Mouse (Mus musculus): ENCODE measurements around the gene Zic4. TPM values are rescaled to one million over a fixed set of nuclear protein-coding genes. Genes with fewer than 3 reads are reported as not detected.

The Zic4 gene
- polyA plus RNA-seq, 1 experiment = not detected

DNA sequence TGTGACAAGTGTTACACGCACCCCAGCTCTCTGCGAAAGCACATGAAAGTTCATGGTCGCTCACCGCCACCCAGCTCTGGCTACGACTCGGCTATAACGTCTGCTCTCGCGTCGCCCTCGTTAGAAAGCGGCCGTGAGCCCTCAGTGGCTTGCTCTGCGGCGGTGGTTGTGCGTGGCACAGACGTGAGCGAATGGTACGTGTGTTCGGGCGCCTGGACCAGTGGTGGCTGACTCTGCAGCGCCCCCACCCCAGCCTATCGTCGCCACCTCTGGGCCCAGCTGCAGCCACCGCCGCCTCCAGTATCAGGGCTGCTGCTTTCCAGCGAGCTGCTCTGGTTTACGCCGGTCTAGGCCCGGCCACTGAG is 21.9 kb downstream of the Zic4 start:
- H3K4me3 ChIP-seq (replicated peaks; ENCODE audit: extremely low read depth, low read depth, low read length) = no peak overlapping the region
- DNase-seq = no peak
- H3K4me1 ChIP-seq (ENCODE audit: control insufficient read depth, insufficient read depth, low read length) = no peaks in the 10 kb centered on the region
- 4% methylated on average over 30 of the region's 30 CpGs for WGBS
- TF ChIP-seq POLR2A (IDR thresholded peaks at IDR 0.05; ENCODE audit: borderline replicate concordance, extremely low read depth, low read depth, low read length) (no peak), CTCF (IDR thresholded peaks at IDR 0.05; ENCODE audit: insufficient read depth, low read length) (no peak)

DNA sequence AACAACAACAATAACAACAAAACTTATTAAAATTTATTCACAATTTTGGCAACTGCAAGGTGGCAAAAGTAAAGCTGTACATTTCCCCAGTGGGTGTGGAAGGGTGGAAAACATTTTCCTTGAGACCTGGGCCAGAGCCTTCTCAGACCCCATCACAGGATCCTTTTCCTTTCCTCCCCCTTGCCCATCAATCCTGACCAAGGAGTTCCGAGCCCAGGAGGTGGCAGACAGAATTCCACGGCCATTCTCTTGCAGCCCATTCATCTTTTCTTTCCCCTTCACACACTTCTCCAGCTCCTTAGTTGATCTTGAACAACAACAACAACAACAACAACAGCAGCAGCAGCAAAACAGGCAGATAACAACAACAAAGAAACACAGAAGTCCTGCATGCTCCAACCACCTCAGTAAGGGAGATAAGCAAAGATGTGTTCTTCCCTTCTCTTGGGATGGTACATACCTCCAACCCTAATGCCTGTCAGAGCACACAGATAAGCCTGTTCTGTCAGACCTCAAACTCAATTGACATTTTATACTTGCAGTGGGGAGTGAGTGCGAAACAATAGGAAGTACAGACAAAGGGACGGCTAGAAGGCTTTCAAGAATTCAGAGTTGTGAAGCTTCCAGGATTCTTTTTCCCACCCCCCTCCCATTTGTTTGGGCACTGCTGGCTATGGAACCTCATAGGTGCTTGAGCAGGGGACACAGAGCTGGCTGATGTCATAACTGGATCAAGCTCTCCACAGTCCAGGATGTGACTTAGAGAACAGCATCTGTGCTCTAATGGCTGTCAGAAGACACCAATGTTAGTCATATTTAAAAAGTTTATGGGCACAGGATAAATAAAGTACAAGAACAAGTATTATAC is 22.7 kb downstream of the Zic4 start:
- DNase-seq = no peak
- TF ChIP-seq CTCF (IDR thresholded peaks at IDR 0.05; ENCODE audit: insufficient read depth, low read length) = no peak
- H3K4me3 ChIP-seq (replicated peaks; ENCODE audit: extremely low read depth, low read depth, low read length) = no peak overlapping the region
- H3K4me1 ChIP-seq (ENCODE audit: control insufficient read depth, insufficient read depth, low read length) = no peaks in the 10 kb centered on the region
- WGBS = 12% methylated on average over 4 of the region's 4 CpGs

GRCm38 (mm10) chr9:91385561-91386430 is 23.6 kb downstream of the Zic4 start:
- no peak overlapping the region for H3K4me3 ChIP-seq (replicated peaks; ENCODE audit: extremely low read depth, low read depth, low read length)
- no peak for DNase-seq
- TF ChIP-seq POLR2A (IDR thresholded peaks at IDR 0.05; ENCODE audit: borderline replicate concordance, extremely low read depth, low read depth, low read length) (no peak), CTCF (IDR thresholded peaks at IDR 0.05; ENCODE audit: insufficient read depth, low read length) (no peak)
- WGBS = 5% methylated on average over 8 of the region's 8 CpGs
- H3K4me1 ChIP-seq (ENCODE audit: control insufficient read depth, insufficient read depth, low read length) = no peaks in the 10 kb centered on the region

DNA sequence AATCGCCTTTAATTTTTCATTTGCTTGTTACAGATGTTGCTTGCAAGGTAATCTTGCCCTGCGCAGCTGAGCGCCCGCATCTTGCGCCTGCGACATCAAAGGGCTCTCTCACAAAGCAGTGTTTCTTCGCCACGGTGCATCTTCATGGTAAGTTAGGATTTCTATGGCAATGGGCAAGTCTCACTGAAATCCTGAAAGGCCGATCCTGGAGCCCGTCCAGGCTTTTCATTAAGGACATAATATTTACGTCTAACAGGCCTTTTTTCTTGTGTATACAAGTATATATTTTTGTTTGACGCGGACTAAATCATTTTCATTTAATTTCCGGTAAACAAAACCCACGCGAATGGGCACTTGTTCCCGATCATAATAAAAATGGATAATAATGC is 24.3 kb downstream of the Zic4 start:
- TF ChIP-seq CTCF (IDR thresholded peaks at IDR 0.05; ENCODE audit: insufficient read depth, low read length) (no peak), POLR2A (IDR thresholded peaks at IDR 0.05; ENCODE audit: borderline replicate concordance, extremely low read depth, low read depth, low read length) (no peak)
- WGBS = 6% methylated on average over 17 of the region's 17 CpGs
- Histone ChIP-seq H3K4me1 (ENCODE audit: control insufficient read depth, insufficient read depth, low read length) (no peaks in the 10 kb centered on the region), H3K4me3 (replicated peaks; ENCODE audit: extremely low read depth, low read depth, low read length) (no peak overlapping the region)
- DNase-seq = no peak

GRCm38 (mm10) chr9:91386891-91387739 is 24.9 kb downstream of the Zic4 start:
- DNase-seq = no peak
- 2% methylated on average over 31 of the region's 31 CpGs for WGBS
- TF ChIP-seq CTCF (IDR thresholded peaks at IDR 0.05; ENCODE audit: insufficient read depth, low read length) (no peak), POLR2A (IDR thresholded peaks at IDR 0.05; ENCODE audit: borderline replicate concordance, extremely low read depth, low read depth, low read length) (no peak)
- H3K4me1 ChIP-seq (ENCODE audit: control insufficient read depth, insufficient read depth, low read length) = no peaks in the 10 kb centered on the region
- no peak overlapping the region for H3K4me3 ChIP-seq (replicated peaks; ENCODE audit: extremely low read depth, low read depth, low read length)

DNA sequence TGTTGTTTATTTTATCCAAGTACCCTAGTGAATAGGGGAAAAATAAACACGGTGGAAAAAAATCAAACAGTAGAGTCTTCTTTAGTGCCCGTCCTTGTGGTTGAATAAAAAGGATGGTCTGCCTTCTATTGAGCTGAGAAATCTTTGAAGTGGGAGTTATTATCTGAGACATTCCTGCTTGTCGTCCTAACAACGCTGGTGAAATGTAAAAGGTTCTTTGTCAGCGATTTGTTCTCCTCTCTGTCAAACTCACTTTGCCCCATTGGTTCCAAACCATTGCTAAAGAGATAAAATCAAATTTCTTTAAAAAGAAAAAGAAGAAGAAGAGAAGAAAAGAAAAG is 25.5 kb downstream of the Zic4 start:
- Histone ChIP-seq H3K4me3 (replicated peaks; ENCODE audit: extremely low read depth, low read depth, low read length) (no peak overlapping the region), H3K4me1 (ENCODE audit: control insufficient read depth, insufficient read depth, low read length) (no peaks in the 10 kb centered on the region)
- no peak for DNase-seq
- 4% methylated on average over 5 of the region's 5 CpGs for WGBS
- TF ChIP-seq POLR2A (IDR thresholded peaks at IDR 0.05; ENCODE audit: borderline replicate concordance, extremely low read depth, low read depth, low read length) (no peak), CTCF (IDR thresholded peaks at IDR 0.05; ENCODE audit: insufficient read depth, low read length) (no peak)

DNA sequence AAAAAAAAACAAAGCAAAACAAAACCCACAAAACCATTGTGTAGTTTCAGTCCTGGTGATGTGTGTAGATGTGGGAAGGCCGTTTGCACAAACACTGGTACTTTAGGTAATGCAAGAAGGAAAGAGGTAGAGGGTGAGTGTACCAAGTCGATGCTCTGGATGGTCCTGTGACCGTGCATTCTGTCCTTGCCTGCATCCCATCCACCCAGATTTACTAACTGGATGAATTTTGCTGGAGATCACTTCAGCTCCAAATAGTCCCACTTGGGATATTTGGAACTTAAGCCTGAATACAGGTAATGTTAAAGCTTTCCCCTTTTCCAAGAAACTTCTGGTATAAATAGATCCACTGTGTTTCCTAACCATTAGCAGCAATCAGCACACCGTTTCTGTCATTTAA is 26.0 kb downstream of the Zic4 start:
- TF ChIP-seq POLR2A (IDR thresholded peaks at IDR 0.05; ENCODE audit: borderline replicate concordance, extremely low read depth, low read depth, low read length) = no peak
- no peak for TF ChIP-seq CTCF (IDR thresholded peaks at IDR 0.05; ENCODE audit: insufficient read depth, low read length)
- no peak overlapping the region for H3K4me3 ChIP-seq (replicated peaks; ENCODE audit: extremely low read depth, low read depth, low read length)
- H3K4me1 ChIP-seq (ENCODE audit: control insufficient read depth, insufficient read depth, low read length) = no peaks in the 10 kb centered on the region
- WGBS = 1% methylated on average over 4 of the region's 4 CpGs
- no peak for DNase-seq

DNA sequence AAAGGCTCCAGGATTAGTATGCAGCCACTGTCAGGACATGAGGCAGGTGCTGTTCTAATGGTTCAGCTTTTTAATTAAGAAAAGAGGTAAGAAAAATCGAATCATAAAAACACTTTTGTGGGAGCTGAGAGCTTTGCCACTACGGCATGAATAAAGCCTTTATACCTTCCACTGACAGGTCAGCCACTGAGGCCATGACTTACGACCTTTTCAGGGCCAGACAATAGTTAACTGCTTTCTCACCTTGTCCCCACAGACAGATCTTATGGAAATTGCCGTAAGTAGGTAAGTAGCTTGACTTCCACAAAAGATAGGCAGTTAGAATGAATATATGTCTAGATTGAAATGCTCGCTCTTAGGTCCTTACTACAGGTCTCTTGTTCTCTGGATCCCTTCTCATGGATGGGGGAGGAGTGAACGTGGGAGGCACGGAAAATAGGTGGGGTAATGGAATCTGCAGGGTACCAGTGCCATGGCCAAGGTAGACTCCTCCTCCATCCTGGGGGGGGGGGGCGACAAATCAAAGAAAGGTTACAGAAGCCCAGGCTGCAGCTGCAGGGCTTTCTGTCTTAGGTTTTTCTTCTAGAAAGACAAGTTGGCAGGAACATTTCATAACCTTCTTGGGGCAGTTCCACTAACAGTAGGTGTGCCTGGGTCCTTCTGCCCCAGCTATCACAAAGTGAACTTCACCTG is 31.3 kb downstream of the Zic4 start:
- no peak for DNase-seq
- H3K4me1 ChIP-seq (ENCODE audit: control insufficient read depth, insufficient read depth, low read length) = no peaks in the 10 kb centered on the region
- TF ChIP-seq CTCF (IDR thresholded peaks at IDR 0.05; ENCODE audit: insufficient read depth, low read length) = no peak
- no peak for TF ChIP-seq POLR2A (IDR thresholded peaks at IDR 0.05; ENCODE audit: borderline replicate concordance, extremely low read depth, low read depth, low read length)
- 7% methylated on average over 8 of the region's 8 CpGs for WGBS
- H3K4me3 ChIP-seq (replicated peaks; ENCODE audit: extremely low read depth, low read depth, low read length) = no peak overlapping the region

DNA sequence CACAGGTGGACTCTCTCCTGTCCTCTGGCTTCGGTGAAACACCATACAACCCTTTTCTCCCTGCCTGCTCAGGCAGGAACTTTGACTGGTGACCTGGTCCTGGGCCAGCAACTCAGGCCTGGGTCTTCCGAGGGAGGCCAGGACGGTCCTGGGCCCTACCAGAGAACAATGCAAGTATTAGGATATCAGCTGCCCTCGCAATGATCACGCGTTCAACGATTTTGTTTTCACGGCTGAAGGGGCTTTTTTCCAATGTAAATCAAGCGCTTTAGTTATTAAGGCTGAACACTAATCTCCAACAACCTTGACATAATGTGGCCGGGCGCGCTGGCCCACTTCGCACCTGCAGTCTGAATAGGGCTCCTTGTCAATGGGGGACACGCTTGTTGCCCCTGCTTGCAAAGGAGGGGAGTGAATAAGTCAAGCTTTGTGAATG is 32.0 kb downstream of the Zic4 start:
- no peak for TF ChIP-seq CTCF (IDR thresholded peaks at IDR 0.05; ENCODE audit: insufficient read depth, low read length)
- TF ChIP-seq POLR2A (IDR thresholded peaks at IDR 0.05; ENCODE audit: borderline replicate concordance, extremely low read depth, low read depth, low read length) = no peak
- 6% methylated on average over 14 of the region's 14 CpGs for WGBS
- Histone ChIP-seq H3K4me1 (ENCODE audit: control insufficient read depth, insufficient read depth, low read length) (no peaks in the 10 kb centered on the region), H3K4me3 (replicated peaks; ENCODE audit: extremely low read depth, low read depth, low read length) (no peak overlapping the region)
- no peak for DNase-seq

Data from lung, adult 2 months (tissue).